Mouse (Mus musculus) kidney, postnatal 0 days (tissue): ENCODE measurements at regions not wholly inside any gene's neighbourhood (a gene's known extent, or its start where the extent isn't known, plus 50 kb on each side); places are given as distances from the start of the nearest gene placed in this dataset.

Experiments used
- ATAC-seq: fragments of 200-750 bp; cut with Nextera tagmentation; replicated peaks from 2 replicates; pipeline ENCODE4 v1.8.0; 2017; ENCODE audit warnings: low read depth, moderate number of reproducible peaks, moderate TSS enrichment, moderate library complexity; ENCODE audit not compliant: low FRiP score
- DNase-seq: peaks from one replicate; pipeline ENCODE4 v3.0.0-alpha.2; 2016; ENCODE audit warnings: low spot score
- H3K27ac ChIP-seq: fragments of 300-500 bp; sonication (generic); 2 replicates; pipeline ENCODE4 v1.5.1; 2014; ENCODE audit warnings: mild to moderate bottlenecking
- H3K27me3 ChIP-seq: fragments of 300-500 bp; sonication (generic); 2 replicates; pipeline ENCODE4 v1.6.1; 2014; ENCODE audit warnings: low read length, mixed read lengths; ENCODE audit not compliant: insufficient read depth
- H3K36me3 ChIP-seq: fragments of 300-500 bp; sonication (generic); 2 replicates; pipeline ENCODE4 v1.6.1; 2014; ENCODE audit warnings: low read length, mixed read lengths; ENCODE audit not compliant: insufficient read depth
- H3K4me1 ChIP-seq: fragments of 300-500 bp; sonication (generic); replicated peaks from 2 replicates; pipeline ENCODE4 v1.6.1; 2014; ENCODE audit warnings: antibody characterized with exemption, low read length, mixed read lengths; ENCODE audit not compliant: insufficient read depth
- H3K4me2 ChIP-seq: fragments of 300-500 bp; sonication (generic); 2 replicates; pipeline ENCODE4 v1.6.1; 2014; ENCODE audit warnings: mild to moderate bottlenecking, low read length, moderate library complexity, mixed read lengths
- H3K4me3 ChIP-seq: fragments of 300-500 bp; sonication (generic); replicated peaks from 2 replicates; pipeline ENCODE4 v1.5.1; 2014; ENCODE audit warnings: low read depth, low read length
- H3K9ac ChIP-seq: fragments of 300-500 bp; sonication (generic); 2 replicates; pipeline ENCODE4 v1.6.1; 2014; ENCODE audit warnings: low read depth, low read length
- H3K9me3 ChIP-seq: fragments of 300-500 bp; sonication (generic); replicated peaks from 2 replicates; pipeline ENCODE4 v1.6.1; 2016; ENCODE audit warnings: low read length, inconsistent platforms, mixed read lengths
- CTCF ChIP-seq: IDR thresholded peaks from 2 replicates; pipeline ENCODE4 v1.5.1; 2016; ENCODE audit warnings: antibody characterized with exemption, low read depth, mild to moderate bottlenecking, moderate library complexity
- WGBS: fragments of 180-500 bp; shearing (Covaris S2); extraction: QIAGEN DNeasy Blood & Tissue Kit; methylation state at CpG from one replicate; pipeline ENCODE4 v1.1.7; 2014; 5-methylcytosine and 5-hydroxymethylcytosine counted together

DNA sequence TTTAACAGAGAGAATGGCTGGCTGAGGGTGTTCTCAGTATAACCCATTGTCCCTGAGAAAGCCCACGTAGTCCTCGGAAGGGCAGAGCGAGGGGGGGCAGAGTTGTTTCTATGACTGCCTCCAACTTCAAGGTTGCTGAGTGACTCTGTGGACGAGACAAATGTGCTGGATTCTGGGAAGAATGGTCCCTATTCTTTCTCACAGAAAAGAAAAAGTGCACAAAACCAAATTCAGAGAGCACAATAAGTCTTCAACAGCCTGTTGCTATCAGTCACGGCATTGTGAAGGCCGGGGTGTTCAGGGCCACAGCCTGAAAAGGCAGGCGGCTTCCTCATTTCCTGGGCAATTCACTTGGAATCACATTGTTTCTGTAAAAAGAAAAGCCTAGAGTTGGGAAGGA, 165.6 kb upstream of the 3110018I06Rik start:
- 71% methylated on average over 7 of the region's 7 CpGs for WGBS
- H3K4me3 ChIP-seq: no peak overlapping the region
- no peak overlapping the region for H3K9ac ChIP-seq
- no peak for ATAC-seq
- no peak overlapping the region for H3K27ac ChIP-seq
- H3K4me1 ChIP-seq: no peaks in the 10 kb centered on the region
- no peak for TF ChIP-seq CTCF
- no peaks in the 10 kb centered on the region for H3K36me3 ChIP-seq
- H3K9me3 ChIP-seq: no peaks in the 10 kb centered on the region
- H3K4me2 ChIP-seq: no peak overlapping the region
- DNase-seq: no peak
- H3K27me3 ChIP-seq: no peaks in the 10 kb centered on the region

DNA sequence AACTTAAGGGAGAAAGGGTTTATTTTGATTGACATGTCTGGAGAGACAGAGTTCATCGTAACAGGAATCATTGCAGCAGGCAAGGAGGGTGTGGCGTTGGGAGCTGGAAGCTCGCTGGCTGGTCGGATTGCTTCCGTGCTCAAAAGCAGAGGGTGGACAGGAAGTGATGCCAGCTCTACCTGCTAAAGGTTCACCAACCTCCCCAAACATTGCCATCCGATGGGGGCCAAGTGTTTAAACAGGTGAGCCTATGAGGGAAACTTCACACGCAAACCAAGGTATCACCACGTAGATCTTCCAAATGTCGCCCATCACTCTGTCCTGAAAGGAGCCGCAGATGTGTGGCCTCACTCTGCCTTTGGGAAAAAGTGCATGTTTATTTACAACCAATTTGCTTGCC, 162.3 kb upstream of the 3110018I06Rik start:
- Histone ChIP-seq H3K4me2 (no peak overlapping the region), H3K9me3 (no peaks in the 10 kb centered on the region), H3K4me1 (no peaks in the 10 kb centered on the region), H3K27me3 (no peaks in the 10 kb centered on the region), H3K36me3 (no peaks in the 10 kb centered on the region), H3K27ac (no peak overlapping the region), H3K9ac (no peak overlapping the region), H3K4me3 (no peak overlapping the region)
- ATAC-seq: no peak
- WGBS: 94% methylated on average over 10 of the region's 10 CpGs
- no peak for TF ChIP-seq CTCF
- DNase-seq: no peak

DNA sequence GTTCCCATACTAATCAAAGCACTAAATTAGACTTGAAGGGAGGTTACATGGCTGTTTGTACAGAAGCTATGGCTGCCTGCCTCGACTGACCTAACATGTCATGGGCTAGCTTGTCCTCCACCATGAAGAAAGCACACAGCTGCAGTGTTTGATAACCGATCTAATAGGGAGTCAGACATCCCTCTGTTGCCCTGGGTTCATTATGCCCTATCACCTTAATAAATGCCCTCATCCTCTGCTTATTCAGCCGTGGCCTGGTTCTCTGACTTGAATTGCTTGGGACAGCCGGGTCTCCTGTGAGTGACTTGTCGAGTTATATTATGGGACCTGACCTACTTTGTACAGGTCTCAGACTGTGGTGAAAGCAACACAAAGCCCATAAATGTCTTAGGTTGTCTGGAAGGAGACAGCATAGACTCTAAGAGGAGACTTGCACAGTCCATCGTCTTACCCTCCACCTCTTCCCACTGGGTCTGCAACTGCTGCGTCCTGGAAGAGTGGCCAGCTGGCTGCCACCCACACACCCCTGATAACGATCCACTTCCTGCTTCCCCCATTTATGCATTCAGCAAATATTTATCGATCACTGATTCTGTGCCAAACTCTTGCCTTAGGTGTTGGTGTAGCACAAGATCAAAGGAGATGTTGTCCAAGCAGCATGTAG, 161.2 kb upstream of the 3110018I06Rik start:
- H3K4me2 ChIP-seq: no peak overlapping the region
- H3K4me1 ChIP-seq: no peaks in the 10 kb centered on the region
- no peaks in the 10 kb centered on the region for H3K9me3 ChIP-seq
- no peak overlapping the region for H3K4me3 ChIP-seq
- no peak for ATAC-seq
- no peak for TF ChIP-seq CTCF
- H3K9ac ChIP-seq: no peak overlapping the region
- H3K36me3 ChIP-seq: no peaks in the 10 kb centered on the region
- DNase-seq: no peak
- WGBS: 31% methylated on average over 9 of the region's 9 CpGs
- H3K27ac ChIP-seq: no peak overlapping the region
- H3K27me3 ChIP-seq: no peaks in the 10 kb centered on the region

DNA sequence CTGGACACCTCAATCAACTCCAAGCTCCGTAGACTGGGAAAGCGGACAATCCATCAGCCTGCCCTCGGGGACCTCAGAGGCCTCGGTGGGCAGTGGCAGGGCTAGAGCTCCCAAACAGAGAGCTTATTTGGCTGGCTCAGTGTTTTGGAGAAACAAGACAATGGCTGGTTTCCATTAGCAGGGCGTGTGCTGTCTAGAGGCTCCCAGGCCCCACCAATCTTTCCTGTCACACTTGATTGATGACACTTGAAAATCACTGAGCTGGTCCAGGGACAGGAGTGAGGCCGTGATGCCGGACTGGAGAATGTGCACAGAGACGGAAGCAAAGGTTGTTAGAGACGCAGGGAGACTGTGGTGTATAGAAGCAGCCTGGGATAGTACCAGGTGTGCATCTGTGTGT, 159.4 kb upstream of the 3110018I06Rik start:
- no peak for DNase-seq
- 23% methylated on average over 9 of the region's 9 CpGs for WGBS
- no peaks in the 10 kb centered on the region for H3K9me3 ChIP-seq
- no peaks in the 10 kb centered on the region for H3K36me3 ChIP-seq
- H3K27ac ChIP-seq: no peak overlapping the region
- H3K4me1 ChIP-seq: no peaks in the 10 kb centered on the region
- H3K4me3 ChIP-seq: no peak overlapping the region
- no peak for TF ChIP-seq CTCF
- no peaks in the 10 kb centered on the region for H3K27me3 ChIP-seq
- no peak overlapping the region for H3K4me2 ChIP-seq
- H3K9ac ChIP-seq: no peak overlapping the region
- ATAC-seq: no peak

DNA sequence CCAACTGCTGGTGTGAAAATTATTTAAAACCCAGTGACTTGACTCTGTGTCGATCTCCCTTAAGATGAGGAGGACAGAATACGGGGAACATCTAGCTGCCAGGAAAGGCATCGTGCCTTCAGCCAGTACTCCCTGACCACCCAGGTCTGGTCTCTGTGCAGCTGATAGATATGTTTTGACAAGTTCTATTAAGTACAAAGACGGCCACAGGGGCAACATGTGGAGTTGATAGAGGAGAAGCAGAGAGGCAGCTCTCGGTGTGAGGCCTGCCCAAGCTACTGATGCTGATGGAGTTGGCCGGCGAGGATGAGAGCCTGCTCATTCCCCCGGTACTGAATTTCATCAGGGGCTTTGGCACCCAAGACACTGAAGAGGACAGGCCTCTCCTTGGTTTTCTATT, 154.1 kb upstream of the 3110018I06Rik start:
- TF ChIP-seq CTCF: no peak
- H3K4me2 ChIP-seq: no peak overlapping the region
- WGBS: 89% methylated on average over 8 of the region's 8 CpGs

DNA sequence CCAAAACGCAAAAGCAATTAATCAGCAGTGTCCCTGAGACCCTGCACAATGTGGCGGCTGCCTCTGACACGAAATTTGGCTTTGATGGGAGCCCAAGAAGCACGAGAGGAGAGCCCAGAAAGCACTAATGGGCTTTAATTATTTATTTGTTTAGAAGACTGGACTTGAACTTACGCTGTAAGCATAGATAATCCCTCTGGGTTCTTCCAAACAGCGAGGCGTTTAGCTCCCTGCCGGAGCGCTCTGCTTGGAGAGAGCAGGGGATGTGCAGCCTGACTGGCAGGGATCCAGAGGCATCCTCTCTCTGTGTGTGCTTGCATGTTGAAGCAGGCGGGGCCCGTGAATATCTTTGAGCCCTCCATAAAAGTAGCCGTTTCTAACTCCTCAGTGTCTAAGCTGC, 153.3 kb upstream of the 3110018I06Rik start:
- Histone ChIP-seq H3K4me2 (no peak overlapping the region), H3K27me3 (no peaks in the 10 kb centered on the region), H3K36me3 (no peaks in the 10 kb centered on the region), H3K9me3 (no peaks in the 10 kb centered on the region), H3K27ac (no peak overlapping the region), H3K4me3 (no peak overlapping the region), H3K9ac (no peak overlapping the region), H3K4me1 (no peaks in the 10 kb centered on the region)
- WGBS: 60% methylated on average over 12 of the region's 12 CpGs
- ATAC-seq (no peak), DNase-seq (peak; percentile 39)
- no peak for TF ChIP-seq CTCF

More for the DNA sequence above, 154.1 kb upstream of the 3110018I06Rik start:
- Histone ChIP-seq H3K4me1 (no peaks in the 10 kb centered on the region), H3K9ac (no peak overlapping the region), H3K36me3 (no peaks in the 10 kb centered on the region), H3K4me3 (no peak overlapping the region), H3K27ac (no peak overlapping the region), H3K9me3 (no peaks in the 10 kb centered on the region), H3K27me3 (no peaks in the 10 kb centered on the region)
- ATAC-seq (no peak), DNase-seq (no peak)

DNA sequence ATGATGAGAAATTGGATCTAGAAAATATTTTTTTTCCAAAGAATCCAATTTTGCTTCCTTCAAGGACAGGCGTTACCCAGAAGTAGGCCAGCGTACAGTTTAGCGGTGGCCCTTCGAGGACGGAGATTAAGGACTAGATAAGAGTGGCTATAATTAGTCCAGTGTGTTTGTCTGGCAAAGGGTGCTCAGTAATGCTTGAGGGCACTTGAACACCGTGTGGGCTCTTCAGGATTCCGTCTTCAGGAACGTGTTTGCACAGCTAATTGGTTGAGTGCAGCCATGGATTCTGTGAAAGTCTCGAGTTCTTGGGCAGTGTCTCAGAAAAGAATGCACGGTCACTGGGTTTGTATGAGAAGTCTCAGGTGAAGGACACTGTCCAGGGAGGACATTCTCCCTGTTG, 149.7 kb upstream of the 3110018I06Rik start:
- no peak for TF ChIP-seq CTCF
- DNase-seq (no peak), ATAC-seq (no peak)
- H3K4me1 ChIP-seq: no peaks in the 10 kb centered on the region
- no peaks in the 10 kb centered on the region for H3K9me3 ChIP-seq
- H3K4me3 ChIP-seq: no peak overlapping the region
- no peaks in the 10 kb centered on the region for H3K36me3 ChIP-seq
- no peak overlapping the region for H3K27ac ChIP-seq
- no peak overlapping the region for H3K4me2 ChIP-seq
- no peak overlapping the region for H3K9ac ChIP-seq
- H3K27me3 ChIP-seq: no peaks in the 10 kb centered on the region
- 61% methylated on average over 10 of the region's 10 CpGs for WGBS
